ENCODE assay signal across 8 mouse cellular contexts in genomic region chr11:66899426-66899825, GRCm38 (mm10). TPM values are rescaled to one million over a fixed set of nuclear protein-coding genes. Genes with fewer than 3 reads are reported as not detected.
DNase-seq lines count a peak whose midpoint lies in the region; TF ChIP-seq lines count a peak whose summit lies in the region.
"Had no signal": no experiment of that assay in that cellular context is flagged by ENCODE, and none has a peak within 500 bp of the region (broad histone marks: within the 10 kb centered on the region; RNA-seq: fewer than 3 reads in every experiment).

No protein-coding gene starts in this region.

- WGBS in cerebellum, adult 2 months: 19% methylated on average over 7 of the region's 7 CpGs

- DNase-seq in CD8-positive naive resting alpha-beta T cell, adult 2 months (ENCODE audit: low read depth in 2 of 2, low spot score in 2 of 2): peak; percentile 3
- DNase-seq in NIH3T3 (ENCODE audit: low read depth): peak; percentile 60
- DNase-seq in cerebellum, adult 2 months: peak; percentile 41 to 64
- peak; percentile 69 to 81 for DNase-seq in frontal cortex, postnatal 36 days (ENCODE audit: low spot score in 2 of 2)
- peak; percentile 77 for DNase-seq in kidney, postnatal 4 days
- DNase-seq in lung, postnatal 10 days: peak; percentile 78
- peak; percentile 78 for DNase-seq in right cerebral cortex, postnatal 14 days

- no peak overlapping the region for H3K4me3 ChIP-seq in cerebellum, adult 2 months (replicated peaks; ENCODE audit: insufficient read depth, low read depth, low read length)
- H3K4me3 ChIP-seq: limb, embryonic 15.5 days had no signal

- no peaks in the 10 kb centered on the region for H3K27me3 ChIP-seq in cerebellum, adult 2 months (ENCODE audit: control insufficient read depth, insufficient read depth, low read length)

- no peak for TF ChIP-seq POLR2A in cerebellum, adult 2 months (IDR thresholded peaks at IDR 0.05; ENCODE audit: borderline replicate concordance, insufficient read depth, low read length)

- H3K4me1 ChIP-seq in cerebellum, adult 2 months (ENCODE audit: control insufficient read depth, insufficient read depth, low read length): no peaks in the 10 kb centered on the region; the same call in 1 of the 2 replicates
- H3K4me1 ChIP-seq: limb, embryonic 15.5 days had no signal

- TF ChIP-seq CTCF in cerebellum, adult 2 months (IDR thresholded peaks at IDR 0.05; ENCODE audit: borderline replicate concordance, insufficient read depth, low read depth, low read length): peak; percentile 80

- H3K27ac ChIP-seq in cerebellum, adult 2 months (ENCODE audit: insufficient read depth, low read length): no peak overlapping the region
- H3K27ac ChIP-seq: limb, embryonic 15.5 days had no signal

RNA-seq across cellular contexts. Expression of gene Pirt, which starts 12.4 kb away (rescaled TPM):
- polyA plus RNA-seq in cerebellum, adult 2 months (2012; rRNA removed): 0.35 and 0.43 TPM in 2 replicates

RNA-seq across cellular contexts. Expression of gene Tmem238l, which starts 57.0 kb away (rescaled TPM):
- polyA plus RNA-seq in cerebellum, adult 2 months (2012; rRNA removed): not detected in 2 replicates

Comparison
In these comparisons a context has a peak if more than half of its experiments do, and no peak if none do; other contexts are left out.
1. DNase-seq: peak in every context shown above with its lines; median percentile 78 in lung, postnatal 10 days; 78 in right cerebral cortex, postnatal 14 days; 77 in kidney, postnatal 4 days; 75 in frontal cortex, postnatal 36 days; 60 in NIH3T3; 52 in cerebellum, adult 2 months; 3 in CD8-positive naive resting alpha-beta T cell, adult 2 months.